Mouse (Mus musculus) spleen, postnatal 10 days (tissue): ENCODE data around the gene Hoxc8.

ENCODE experiments used
- DNase-seq, 2 experiments: peaks; one replicate each; pipeline ENCODE4 v3.0.0; 2021 to 2022; ENCODE audit warnings: low spot score in 2 of 2

Hoxc8 gene

GRCm38 (mm10) chr15:102981379-102982288 lies 8.8 kb upstream of the Hoxc8 start:
- DNase-seq: no peak

GRCm38 (mm10) chr15:102983716-102984115 lies 6.7 kb upstream of the Hoxc8 start:
- no peak for DNase-seq

GRCm38 (mm10) chr15:102984521-102984920 lies 5.9 kb upstream of the Hoxc8 start:
- DNase-seq: no peak

- no peak for DNase-seq
These were observed 5.5 kb upstream of the Hoxc8 start for GRCm38 (mm10) chr15:102984925-102985324.

GRCm38 (mm10) chr15:102987124-102987833 lies 3.1 kb upstream of the Hoxc8 start:
- DNase-seq: peak; percentile 70 to 90

- no peak for DNase-seq
These were observed 2.3 kb upstream of the Hoxc8 start for GRCm38 (mm10) chr15:102988078-102988477.

GRCm38 (mm10) chr15:102991782-102992181 lies 1.4 kb downstream of the Hoxc8 start:
- DNase-seq: no peak

GRCm38 (mm10) chr15:102992206-102992605 lies 1.8 kb downstream of the Hoxc8 start:
- no peak for DNase-seq

GRCm38 (mm10) chr15:102992863-102993262 lies 2.5 kb downstream of the Hoxc8 start:
- DNase-seq: no peak

- no peak for DNase-seq
These were observed 6.1 kb downstream of the Hoxc8 start for GRCm38 (mm10) chr15:102996548-102996947.

GRCm38 (mm10) chr15:102997431-102997830 lies 7.0 kb downstream of the Hoxc8 start:
- DNase-seq: no peak

- no peak for DNase-seq
These were observed 7.5 kb downstream of the Hoxc8 start, which contains the start of gene Hoxc6 for GRCm38 (mm10) chr15:102997939-102998355. TSS of gene Hoxc6 (plus strand) at chr15:102998257.

GRCm38 (mm10) chr15:102998608-102999182 lies 8.3 kb downstream of the Hoxc8 start:
- no peak for DNase-seq

- DNase-seq: peak in 1 of 2 experiments; percentile 39
These were observed 8.9 kb downstream of the Hoxc8 start for GRCm38 (mm10) chr15:102999183-102999831.

- DNase-seq: no peak
These were observed 9.5 kb downstream of the Hoxc8 start for GRCm38 (mm10) chr15:102999955-103000354.

GRCm38 (mm10) chr15:103000501-103000901 lies 10.1 kb downstream of the Hoxc8 start:
- DNase-seq: no peak

- DNase-seq: no peak
These were observed 11.0 kb downstream of the Hoxc8 start for GRCm38 (mm10) chr15:103001370-103001769.

- DNase-seq: no peak
These were observed 11.7 kb downstream of the Hoxc8 start for GRCm38 (mm10) chr15:103002156-103002555.

- no peak for DNase-seq
These were observed 12.5 kb downstream of the Hoxc8 start for GRCm38 (mm10) chr15:103002821-103003448.

GRCm38 (mm10) chr15:103005308-103005707 lies 14.9 kb downstream of the Hoxc8 start:
- DNase-seq: no peak

GRCm38 (mm10) chr15:103005797-103006196 lies 15.4 kb downstream of the Hoxc8 start:
- no peak for DNase-seq
